Mouse (Mus musculus): ENCODE measurements at regions not wholly inside any gene's neighbourhood (a gene's known extent, or its start where the extent isn't known, plus 50 kb on each side); places are given as distances from the start of the nearest gene placed in this dataset.

- DNase-seq (ENCODE audit: low spot score in 2 of 2) = no peak
These were observed 62.1 kb downstream of the P2ry1 start for GRCm38 (mm10) chr3:61064720-61065119.

DNA sequence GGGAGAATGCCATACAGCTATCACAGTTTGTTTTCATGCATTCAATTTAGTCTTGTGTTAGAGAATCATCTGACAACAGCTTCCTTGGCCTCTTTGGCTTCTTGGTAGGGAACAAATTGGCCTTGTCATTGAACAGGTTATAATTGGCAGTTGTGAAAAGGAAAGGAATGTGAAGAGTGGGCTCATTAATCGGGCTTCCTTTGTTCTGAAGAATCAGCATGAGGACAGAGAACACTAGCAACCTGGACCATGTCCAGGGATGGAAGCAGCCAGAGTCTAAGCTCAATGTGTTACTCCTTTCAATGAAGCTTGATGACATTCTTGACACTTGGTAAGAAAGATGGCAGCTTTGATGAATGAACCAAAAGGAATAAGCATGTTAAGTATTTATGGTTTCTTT lies 64.5 kb downstream of the P2ry1 start:
- DNase-seq (ENCODE audit: low spot score in 2 of 2) = no peak

DNA sequence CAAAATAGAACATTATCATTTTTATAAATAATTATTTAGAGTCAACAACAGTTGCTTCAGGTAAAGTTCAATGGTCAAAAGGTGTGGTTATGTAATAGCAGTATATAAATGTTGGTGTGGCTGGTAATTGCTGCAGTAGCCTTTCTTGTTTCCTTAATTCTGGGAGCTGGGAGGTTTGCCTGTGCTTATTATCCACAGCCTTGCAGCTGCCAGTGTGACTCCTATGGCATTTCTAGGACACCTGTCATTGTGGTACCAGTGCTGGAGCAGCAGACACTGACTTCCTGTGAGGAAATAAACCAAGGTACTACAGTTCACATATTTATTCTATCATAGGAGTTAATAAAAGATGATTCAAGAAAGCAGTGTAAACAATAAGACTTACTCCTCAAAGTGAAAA lies 65.6 kb downstream of the P2ry1 start:
- no peak for DNase-seq (ENCODE audit: low spot score in 2 of 2)

- DNase-seq (ENCODE audit: low spot score in 2 of 2) = no peak
These were observed 68.4 kb downstream of the P2ry1 start for GRCm38 (mm10) chr3:61071041-61071440.

- DNase-seq (ENCODE audit: low spot score in 2 of 2) = no peak
These were observed 69.7 kb downstream of the P2ry1 start for GRCm38 (mm10) chr3:61072330-61072729.

- DNase-seq (ENCODE audit: low spot score in 2 of 2) = no peak
These were observed 70.5 kb downstream of the P2ry1 start for GRCm38 (mm10) chr3:61073103-61073502.

GRCm38 (mm10) chr3:61073806-61074205 lies 71.2 kb downstream of the P2ry1 start:
- no peak for DNase-seq (ENCODE audit: low spot score in 2 of 2)

DNA sequence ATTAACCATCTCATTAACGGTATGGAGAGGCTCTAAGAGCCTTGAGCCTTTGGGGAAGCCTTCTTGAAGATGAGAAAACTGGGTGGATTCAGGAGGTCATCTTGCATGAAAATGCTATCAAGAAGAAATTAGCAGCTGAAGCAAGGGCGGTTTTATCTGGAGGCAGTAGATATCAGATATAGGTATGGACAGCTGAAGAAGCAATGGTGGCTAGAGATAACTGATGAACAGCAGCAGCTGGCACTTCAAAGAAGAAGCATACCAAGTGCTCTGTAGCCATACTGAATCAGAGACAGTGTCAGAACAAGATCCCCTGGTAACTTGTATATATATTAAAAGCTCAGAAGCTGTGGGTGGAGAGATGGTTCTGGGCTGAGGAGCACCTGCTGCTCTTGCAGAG lies 73.2 kb downstream of the P2ry1 start:
- no peak for DNase-seq (ENCODE audit: low spot score in 2 of 2)

GRCm38 (mm10) chr3:61089931-61090330 lies 87.3 kb downstream of the P2ry1 start:
- DNase-seq (ENCODE audit: low spot score in 2 of 2) = no peak

DNA sequence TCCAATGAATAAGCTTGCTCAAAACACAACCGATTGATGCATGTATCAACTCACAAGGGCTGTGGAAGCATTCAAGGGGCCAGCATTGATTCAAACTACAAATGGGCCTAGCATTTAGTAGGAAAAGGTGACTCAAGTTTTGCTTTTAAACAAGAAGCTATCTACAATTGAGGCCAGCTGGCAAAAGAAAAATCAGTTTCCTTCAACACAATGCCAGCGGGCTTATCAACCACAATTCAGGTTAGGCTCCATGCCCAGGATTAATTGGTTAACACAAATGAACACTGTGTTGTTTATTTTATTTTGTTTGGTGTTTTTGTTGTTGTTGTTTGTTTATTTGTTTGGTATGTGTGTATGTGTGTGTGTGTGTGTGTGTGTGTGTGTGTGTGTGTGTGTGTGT lies 89.4 kb downstream of the P2ry1 start:
- DNase-seq (ENCODE audit: low spot score in 2 of 2) = no peak

- DNase-seq (ENCODE audit: low spot score in 2 of 2) = no peak
These were observed 113.8 kb downstream of the P2ry1 start for GRCm38 (mm10) chr3:61116364-61116763.

- DNase-seq (ENCODE audit: low spot score in 2 of 2) = no peak
These were observed 130.5 kb downstream of the P2ry1 start for GRCm38 (mm10) chr3:61133096-61133495.

DNA sequence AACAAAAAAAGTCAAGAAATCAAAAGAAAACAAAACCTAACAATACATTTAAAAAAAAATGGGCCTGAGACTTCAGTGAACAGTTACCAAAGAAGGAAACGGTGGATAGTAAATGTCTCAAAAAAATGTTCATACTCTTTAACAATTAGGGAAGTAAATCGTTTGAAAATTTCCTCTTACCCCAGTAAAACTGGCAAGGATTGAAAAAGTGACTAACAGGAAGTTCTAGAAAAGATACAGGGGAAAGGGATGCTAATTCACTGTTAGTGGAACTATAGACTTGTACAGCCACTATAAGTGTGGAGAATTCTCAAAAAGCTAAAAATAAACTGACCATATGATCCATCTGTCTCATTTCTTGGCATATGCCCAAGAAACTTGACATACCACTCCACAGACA lies 151.5 kb downstream of the P2ry1 start:
- no peak for DNase-seq (ENCODE audit: low spot score in 2 of 2)

DNA sequence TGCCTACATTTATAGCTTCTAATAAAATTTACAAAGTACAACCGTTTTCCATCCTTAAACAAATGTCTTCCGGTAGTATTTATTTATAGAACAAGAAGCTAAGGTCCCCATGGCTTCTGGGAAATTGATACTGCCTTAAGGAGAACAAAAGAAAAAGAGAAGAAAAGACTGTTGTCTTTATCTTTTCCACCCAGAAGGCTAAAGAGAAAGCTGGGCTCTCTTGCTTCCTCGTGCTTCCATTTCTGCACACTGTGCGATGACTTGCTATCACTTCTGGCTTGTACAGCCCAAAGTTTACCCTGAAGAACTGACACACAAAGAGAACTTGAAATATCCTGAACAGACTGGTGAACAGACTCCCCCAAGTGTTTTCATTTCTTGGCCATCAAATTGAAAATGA lies 157.2 kb downstream of the P2ry1 start:
- DNase-seq (ENCODE audit: low spot score in 2 of 2) = no peak

DNA sequence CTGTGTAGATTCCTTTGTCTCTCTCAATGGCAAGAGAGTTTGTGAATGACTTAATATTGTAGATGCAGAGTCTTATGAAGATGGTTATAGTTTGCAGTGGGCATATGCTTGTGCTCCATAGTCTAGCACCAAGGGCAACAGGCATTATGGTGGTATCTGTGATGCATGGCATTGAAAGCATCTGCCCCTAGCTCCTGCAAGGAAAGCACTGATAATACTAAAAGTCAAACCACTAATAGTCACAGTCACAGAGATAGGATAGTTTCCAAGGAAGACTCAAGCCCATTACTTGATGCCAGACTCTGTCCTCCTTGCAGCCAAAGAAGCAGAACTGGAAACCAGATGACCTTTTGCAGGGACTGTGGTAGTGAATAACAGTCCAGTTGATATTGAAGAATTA lies 158.8 kb downstream of the P2ry1 start:
- no peak for DNase-seq (ENCODE audit: low spot score in 2 of 2)

DNA sequence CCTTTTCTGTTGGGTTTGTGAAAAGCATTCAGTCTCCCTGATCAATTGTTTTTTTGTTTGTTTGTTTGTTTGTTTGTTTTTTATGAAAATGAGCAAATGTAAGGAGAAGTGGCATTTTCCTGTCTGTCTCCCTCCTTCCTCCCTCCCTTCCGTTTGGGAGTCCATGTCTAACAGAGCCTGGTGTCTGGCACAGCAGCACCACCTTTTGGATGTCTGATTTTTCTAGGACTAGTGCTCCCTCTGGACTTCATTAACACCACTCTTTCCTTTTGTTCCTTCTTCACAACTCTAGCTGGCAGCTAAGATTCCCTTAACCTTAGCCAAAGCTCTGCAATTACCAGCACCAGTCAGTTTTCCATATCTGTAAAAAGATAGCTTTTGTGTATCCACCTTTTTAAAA lies 175.6 kb upstream of the Rap2b start:
- DNase-seq (ENCODE audit: low spot score in 2 of 2) = peak in 1 of 2 experiments; percentile 7

DNA sequence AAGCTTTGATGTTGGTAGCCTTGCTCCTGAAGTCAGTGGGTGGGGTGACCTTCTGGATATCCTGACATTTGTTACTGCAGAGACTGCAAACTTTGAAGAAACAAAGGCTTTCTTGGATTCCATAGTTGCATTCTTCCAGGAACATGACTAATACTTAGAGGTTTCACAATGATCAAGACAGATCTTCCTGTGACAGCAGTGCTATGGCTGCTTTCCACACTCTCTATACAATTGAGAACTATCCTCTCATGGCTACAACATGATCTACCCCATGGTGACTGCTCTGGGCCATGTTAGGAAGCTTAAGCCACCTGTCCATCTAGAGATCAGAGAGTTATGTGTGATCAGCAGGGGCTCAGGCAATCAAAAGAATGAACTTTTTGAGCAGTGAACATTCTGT lies 172.8 kb upstream of the Rap2b start:
- no peak for DNase-seq (ENCODE audit: low spot score in 2 of 2)

DNA sequence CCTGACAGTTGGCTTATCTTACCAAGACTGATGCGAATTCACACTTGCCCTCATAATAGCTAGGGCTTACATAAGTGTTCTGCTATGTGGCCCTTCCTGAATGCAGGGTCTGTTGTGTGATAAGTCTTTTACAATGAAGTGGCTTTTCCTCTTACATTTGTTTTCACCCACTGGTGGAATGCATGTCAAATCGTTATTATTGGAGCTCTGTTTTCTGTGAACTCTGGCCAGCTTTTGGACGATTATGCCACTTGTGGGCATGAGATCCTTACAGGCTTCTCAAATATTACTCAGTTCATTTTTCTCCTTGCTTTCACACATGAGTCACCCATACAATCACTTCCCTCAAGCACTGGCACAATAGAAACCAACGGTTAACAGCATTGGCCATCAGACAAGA lies 144.9 kb upstream of the Rap2b start:
- no peak for DNase-seq (ENCODE audit: low spot score in 2 of 2)

DNA sequence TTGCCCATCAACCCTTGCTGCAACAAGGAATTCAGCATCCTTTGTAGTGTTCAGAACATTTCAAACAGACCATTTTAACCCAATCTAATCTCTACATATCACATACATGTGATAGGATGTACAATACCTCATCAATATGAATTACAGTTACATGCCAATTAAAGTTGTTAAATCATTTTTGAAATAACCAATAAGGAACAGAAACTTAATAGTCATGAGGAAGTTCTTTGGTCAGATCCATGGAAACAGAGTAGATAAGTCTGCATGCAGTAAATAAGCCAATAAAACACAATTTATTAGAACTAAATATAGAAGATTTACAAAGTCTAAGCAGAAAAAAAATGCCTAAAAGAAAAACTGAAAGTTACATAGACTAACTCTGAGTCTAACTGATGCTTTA lies 136.9 kb upstream of the Rap2b start:
- no peak for DNase-seq (ENCODE audit: low spot score in 2 of 2)

- no peak for DNase-seq (ENCODE audit: low spot score in 2 of 2)
These were observed 136.4 kb upstream of the Rap2b start for GRCm38 (mm10) chr3:61225054-61225453.

- no peak for DNase-seq (ENCODE audit: low spot score in 2 of 2)
These were observed 120.1 kb upstream of the Rap2b start for GRCm38 (mm10) chr3:61241380-61241779.

DNA sequence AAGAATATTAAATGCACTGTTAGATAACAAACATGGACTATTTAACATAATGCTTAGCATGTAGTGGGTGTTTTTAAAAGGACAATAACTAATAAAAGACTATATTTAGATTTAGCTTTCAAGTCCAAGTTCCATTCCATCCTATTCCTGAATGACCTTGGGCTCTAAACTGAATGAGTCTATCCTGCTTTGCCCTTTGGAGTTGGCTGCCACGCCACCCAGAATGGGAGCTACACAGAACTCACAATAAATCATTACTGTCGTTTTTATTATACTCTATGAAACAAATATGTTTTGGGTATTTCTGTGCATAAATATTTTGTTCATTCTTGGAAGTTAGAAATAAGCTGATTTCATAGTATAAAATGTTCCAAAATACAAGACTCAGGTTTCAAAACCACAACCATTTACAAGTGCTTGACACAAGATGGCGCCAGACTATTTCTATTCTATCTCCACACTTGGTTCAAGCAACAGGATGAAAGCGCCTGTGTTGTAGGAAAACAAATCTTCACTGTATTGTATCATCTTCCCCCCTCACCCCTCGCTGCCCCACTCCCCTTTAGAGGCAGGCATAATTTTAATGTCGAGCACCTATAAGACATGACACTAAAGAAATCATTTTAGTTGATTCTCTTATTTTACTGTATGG lies 117.4 kb upstream of the Rap2b start:
- DNase-seq (ENCODE audit: low spot score in 2 of 2) = peak; percentile 60 to 65

DNA sequence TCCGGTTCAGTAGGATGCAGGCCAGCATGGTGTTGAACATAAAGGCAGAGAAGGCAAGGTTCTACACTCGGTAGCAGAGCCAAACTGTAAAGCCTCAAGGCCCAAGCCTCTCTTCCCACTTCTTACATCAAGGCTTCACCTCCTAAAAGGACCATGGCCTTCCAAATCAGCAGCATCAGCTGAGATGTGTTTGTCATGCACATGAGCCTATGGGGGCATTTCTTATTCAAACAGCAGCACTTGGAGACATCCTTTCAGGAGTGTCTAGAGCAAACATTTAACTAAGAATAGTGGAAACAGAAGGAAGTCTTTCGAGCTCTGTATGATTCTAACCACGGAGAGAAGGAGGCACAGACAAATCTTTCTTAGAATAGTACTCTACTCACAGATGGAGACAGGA lies 115.0 kb upstream of the Rap2b start:
- no peak for DNase-seq (ENCODE audit: low spot score in 2 of 2)

DNA sequence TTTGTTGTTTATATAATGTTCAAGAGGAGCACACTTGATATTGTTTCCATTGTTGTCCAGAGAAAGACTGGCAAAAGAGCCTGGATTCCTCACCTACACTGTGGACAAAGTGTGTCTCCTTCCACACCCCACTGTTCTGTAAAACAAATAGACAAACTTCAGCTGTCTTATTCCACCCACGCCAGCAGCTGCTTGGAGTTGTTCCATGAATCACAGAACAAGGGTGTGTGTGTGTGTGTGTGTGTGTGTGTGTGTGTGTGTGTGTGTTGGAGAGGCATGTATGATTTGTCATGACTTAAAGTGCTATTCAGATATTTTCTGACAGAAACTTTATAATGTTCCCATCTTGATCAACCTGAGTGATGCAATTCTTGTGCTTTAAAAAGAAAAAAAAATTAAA lies 114.1 kb upstream of the Rap2b start:
- DNase-seq (ENCODE audit: low spot score in 2 of 2) = peak in 1 of 2 experiments; percentile 26
